Comparison of ENCODE assay signal across 7 mouse cellular contexts in genomic region chr2:172831762-172832161, GRCm38 (mm10).
DNase-seq lines count a peak whose midpoint lies in the region; ATAC-seq and TF ChIP-seq lines count a peak whose summit lies in the region.

No protein-coding gene starts in this region.

- H3K27ac ChIP-seq in gastrocnemius, adult 2 months: no peak overlapping the region
- H3K27ac ChIP-seq in intestine, embryonic 15.5 days: no peak overlapping the region
- H3K27ac ChIP-seq in midbrain, embryonic 10.5 days (replicated peaks): no peak overlapping the region

- no peaks in the 10 kb centered on the region for H3K9me3 ChIP-seq in intestine, embryonic 15.5 days
- H3K9me3 ChIP-seq in midbrain, embryonic 10.5 days (replicated peaks): no peaks in the 10 kb centered on the region

- peak; percentile 89 for DNase-seq in ZHBTc4 (ENCODE audit: low read depth, low spot score)
- peak; percentile 86 for DNase-seq in cerebellum, postnatal 10 days
- DNase-seq in gastrocnemius, adult 2 months: peak; percentile 79
- DNase-seq in left cerebral cortex, postnatal 25 days (ENCODE audit: low spot score in 2 of 2): peak; percentile 54 to 66
- DNase-seq in midbrain, embryonic 10.5 days (ENCODE audit: low spot score): peak; percentile 85
- DNase-seq in spleen, adult 12 weeks (ENCODE audit: low spot score): peak; percentile 37

- H3K4me1 ChIP-seq in intestine, embryonic 15.5 days (replicated peaks): 0 out of 2 replicates have a peak, but pooled peaks cover 2% of the 10 kb centered on the region
- H3K4me1 ChIP-seq in midbrain, embryonic 10.5 days: peaks cover 30% of the 10 kb centered on the region

- intact Hi-C loops in gastrocnemius, adult 2 months (cut with DNase I): loop anchor here (1.0 to 2.0 kb wide), 2 partner anchors 165 to 257 kb away; no protein-coding TSS in a partner anchor
- intact Hi-C loops in left cerebral cortex, postnatal 25 days (cut with DNase I): loop anchor here (1.0 to 5.0 kb wide), 3 partner anchors 76 to 256 kb away; no protein-coding TSS in a partner anchor

- TF ChIP-seq CTCF in gastrocnemius, adult 2 months (IDR thresholded peaks at IDR 0.05): peak; percentile 77

- H3K4me3 ChIP-seq in gastrocnemius, adult 2 months: no peak overlapping the region
- H3K4me3 ChIP-seq in intestine, embryonic 15.5 days (replicated peaks): no peak overlapping the region
- no peak overlapping the region for H3K4me3 ChIP-seq in midbrain, embryonic 10.5 days

- H3K4me2 ChIP-seq in intestine, embryonic 15.5 days (replicated peaks): no peak overlapping the region

- 9% methylated on average over 5 of the region's 5 CpGs for WGBS in intestine, embryonic 15.5 days
- 23% methylated on average over 5 of the region's 5 CpGs for WGBS in midbrain, embryonic 10.5 days

- ATAC-seq in intestine, embryonic 15.5 days: peak; percentile 76

- H3K27me3 ChIP-seq in intestine, embryonic 15.5 days (replicated peaks): no peaks in the 10 kb centered on the region
- H3K27me3 ChIP-seq in midbrain, embryonic 10.5 days (ENCODE audit: low read depth, poor library complexity, severe bottlenecking): peaks cover 25% of the 10 kb centered on the region

- no peaks in the 10 kb centered on the region for H3K36me3 ChIP-seq in intestine, embryonic 15.5 days
- no peaks in the 10 kb centered on the region for H3K36me3 ChIP-seq in midbrain, embryonic 10.5 days

- no peak overlapping the region for H3K9ac ChIP-seq in intestine, embryonic 15.5 days

Comparison
In these comparisons a context has a peak if more than half of its experiments do, and no peak if none do; other contexts are left out.
1. DNase-seq: peak in every context shown above with its lines; median percentile 89 in ZHBTc4; 86 in cerebellum, postnatal 10 days; 85 in midbrain, embryonic 10.5 days; 79 in gastrocnemius, adult 2 months; 60 in left cerebral cortex, postnatal 25 days; 37 in spleen, adult 12 weeks.